Comparison of ENCODE assay signal across 34 mouse cellular contexts in the genomic region with DNA sequence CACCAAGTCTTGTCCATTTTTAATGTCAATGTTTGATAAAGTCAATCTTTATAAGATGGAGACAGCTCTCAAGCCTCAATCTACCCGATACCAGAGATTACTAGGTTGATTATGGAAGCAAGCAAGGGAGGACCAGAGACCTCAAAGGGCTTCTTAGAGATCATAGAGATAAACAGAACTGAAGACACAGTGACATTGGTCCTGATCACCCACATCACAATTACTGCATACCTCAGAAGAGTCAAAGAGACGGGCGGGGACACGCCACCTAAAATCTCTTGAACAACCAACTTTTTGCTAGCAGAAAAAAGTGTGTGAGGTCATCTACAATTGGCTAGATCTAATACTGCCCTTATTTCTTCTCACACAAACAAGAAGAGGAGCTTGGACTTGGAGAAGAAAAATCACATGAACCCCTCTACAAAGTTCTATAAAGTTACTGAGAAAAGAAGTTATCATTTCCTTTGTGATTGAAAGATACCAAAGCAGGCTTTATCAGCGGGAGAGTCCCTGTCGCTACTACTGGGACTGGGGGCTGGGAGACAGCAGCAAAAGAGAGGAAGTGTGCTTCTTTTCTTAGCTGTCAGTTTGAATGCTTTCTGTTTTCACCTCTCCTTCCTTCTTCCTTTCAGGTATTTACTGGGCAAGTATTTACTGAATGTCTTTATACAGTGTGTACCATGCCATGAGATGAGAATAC. TPM values are rescaled to one million over a fixed set of nuclear protein-coding genes. Genes with fewer than 3 reads are reported as not detected.
DNase-seq lines count a peak whose midpoint lies in the region; ATAC-seq lines count a peak whose summit lies in the region.
"Had no signal": no experiment of that assay in that cellular context is flagged by ENCODE, and none has a peak within 500 bp of the region (broad histone marks: within the 10 kb centered on the region; RNA-seq: fewer than 3 reads in every experiment).

No protein-coding gene starts in this region.

- H3K27me3 ChIP-seq in forebrain, embryonic 14.5 days (replicated peaks; ENCODE audit: control insufficient read depth, insufficient read depth, low read length), result no peaks in the 10 kb centered on the region
- H3K27me3 ChIP-seq in liver, embryonic 11.5 days (replicated peaks; ENCODE audit: control insufficient read depth, insufficient read depth, low read length), result no peaks in the 10 kb centered on the region
- H3K27me3 ChIP-seq: embryonic facial prominence, embryonic 15.5 days; forebrain, embryonic 12.5 days; heart, embryonic 15.5 days; limb, embryonic 13.5 days; liver, embryonic 12.5 days; stomach, embryonic 15.5 days had no signal

- no peak overlapping the region for H3K4me2 ChIP-seq in forebrain, embryonic 14.5 days (ENCODE audit: low read length)
- H3K4me2 ChIP-seq in liver, embryonic 11.5 days, result no peak overlapping the region
- H3K4me2 ChIP-seq: embryonic facial prominence, embryonic 15.5 days; forebrain, embryonic 12.5 days; heart, embryonic 15.5 days; limb, embryonic 13.5 days; liver, embryonic 12.5 days; stomach, embryonic 15.5 days had no signal

- no peaks in the 10 kb centered on the region for H3K9me3 ChIP-seq in forebrain, embryonic 14.5 days (replicated peaks; ENCODE audit: control insufficient read depth, low read length)
- no peaks in the 10 kb centered on the region for H3K9me3 ChIP-seq in liver, embryonic 11.5 days (ENCODE audit: control insufficient read depth, low read length)
- H3K9me3 ChIP-seq: embryonic facial prominence, embryonic 10.5 days; embryonic facial prominence, embryonic 15.5 days; forebrain, embryonic 12.5 days; heart, embryonic 10.5 days; heart, embryonic 15.5 days; limb, embryonic 13.5 days; liver, embryonic 12.5 days; stomach, embryonic 15.5 days had no signal

- DNase-seq in spleen, postnatal 36 days (ENCODE audit: low spot score in 2 of 2), result peak; percentile 46 to 48
- DNase-seq in spleen, postnatal 4 days (ENCODE audit: low spot score in 2 of 2), result no peak
- peak; percentile 63 for DNase-seq in CD4-positive, CD25-positive, alpha-beta regulatory T cell, adult 2 months (ENCODE audit: low read depth, low spot score)
- DNase-seq in T-cell, adult 2 months (ENCODE audit: low spot score), result peak; percentile 29
- peak; percentile 60 for DNase-seq in naive thymus-derived CD4-positive, alpha-beta T cell, adult 2 months (ENCODE audit: low read depth)
- no peak for DNase-seq in left cerebral cortex, adult 18-20 months (ENCODE audit: low spot score in 2 of 2)
- no peak for DNase-seq in forebrain, embryonic 14.5 days (ENCODE audit: low spot score)
- no peak for DNase-seq in liver, embryonic 11.5 days (ENCODE audit: low spot score)
- DNase-seq: adrenal gland, postnatal 10 days; cerebellum, adult 8-10 months; cerebellum, postnatal 25 days; gastrocnemius, postnatal 14 days; heart, adult 11 months; kidney, adult 9 months; kidney, postnatal 10 days; layer of hippocampus, adult 9-11 months; liver, postnatal 0 days; midbrain, embryonic 14.5 days; right cerebral cortex, postnatal 25 days; spleen, adult 18-20 months; thymus, postnatal 4 days had no signal

- no peak overlapping the region for H3K9ac ChIP-seq in forebrain, embryonic 14.5 days (ENCODE audit: low read length)
- no peak overlapping the region for H3K9ac ChIP-seq in liver, embryonic 11.5 days (ENCODE audit: low read depth, low read length)
- H3K9ac ChIP-seq: embryonic facial prominence, embryonic 15.5 days; forebrain, embryonic 12.5 days; heart, embryonic 15.5 days; limb, embryonic 13.5 days; liver, embryonic 12.5 days; liver, postnatal 0 days; stomach, embryonic 15.5 days had no signal

- H3K27ac ChIP-seq in forebrain, embryonic 14.5 days (ENCODE audit: low read depth, low read length), result no peak overlapping the region
- no peak overlapping the region for H3K27ac ChIP-seq in liver, embryonic 11.5 days (ENCODE audit: low read depth, low read length)
- H3K27ac ChIP-seq: embryonic facial prominence, embryonic 10.5 days; embryonic facial prominence, embryonic 15.5 days; forebrain, embryonic 12.5 days; heart, embryonic 10.5 days; heart, embryonic 15.5 days; limb, embryonic 13.5 days; liver, embryonic 12.5 days; macrophage; stomach, embryonic 15.5 days had no signal

- no peak overlapping the region for H3K4me3 ChIP-seq in forebrain, embryonic 14.5 days (ENCODE audit: low read depth, low read length)
- H3K4me3 ChIP-seq in liver, embryonic 11.5 days (ENCODE audit: low read depth, low read length), result no peak overlapping the region
- H3K4me3 ChIP-seq: embryonic facial prominence, embryonic 10.5 days; embryonic facial prominence, embryonic 15.5 days; forebrain, embryonic 12.5 days; heart, embryonic 10.5 days; heart, embryonic 15.5 days; limb, embryonic 13.5 days; liver, embryonic 12.5 days; stomach, embryonic 15.5 days had no signal

- H3K36me3 ChIP-seq in forebrain, embryonic 14.5 days (ENCODE audit: control insufficient read depth, insufficient read depth, low read length), result no peaks in the 10 kb centered on the region
- H3K36me3 ChIP-seq in liver, embryonic 11.5 days (ENCODE audit: control insufficient read depth, insufficient read depth, low read length), result no peaks in the 10 kb centered on the region
- H3K36me3 ChIP-seq: embryonic facial prominence, embryonic 10.5 days; embryonic facial prominence, embryonic 15.5 days; forebrain, embryonic 12.5 days; heart, embryonic 10.5 days; heart, embryonic 15.5 days; limb, embryonic 13.5 days; liver, embryonic 12.5 days; stomach, embryonic 15.5 days had no signal

- 93% methylated on average over 6 of the region's 6 CpGs for WGBS in forebrain, embryonic 14.5 days
- WGBS in liver, embryonic 11.5 days, result 60% methylated on average over 6 of the region's 6 CpGs

- no peaks in the 10 kb centered on the region for H3K4me1 ChIP-seq in forebrain, embryonic 14.5 days (ENCODE audit: control insufficient read depth, insufficient read depth, low read length)
- no peaks in the 10 kb centered on the region for H3K4me1 ChIP-seq in liver, embryonic 11.5 days (replicated peaks; ENCODE audit: control insufficient read depth, insufficient read depth, low read length)
- H3K4me1 ChIP-seq: embryonic facial prominence, embryonic 15.5 days; forebrain, embryonic 12.5 days; limb, embryonic 13.5 days; stomach, embryonic 15.5 days had no signal

- ATAC-seq in forebrain, embryonic 14.5 days, result no peak
- no peak for ATAC-seq in liver, embryonic 11.5 days (replicated peaks; ENCODE audit: low FRiP score)
- ATAC-seq: hindbrain, embryonic 16.5 days; intestine, postnatal 0 days; liver, embryonic 12.5 days; liver, postnatal 0 days; lung, postnatal 0 days had no signal

RNA-seq across cellular contexts. Expression of a gene that starts 28.2 kb away (rescaled TPM):
- total RNA-seq in left cerebral cortex, adult 18-20 months (2021), result 1 to 10 TPM; 2.9 to 5.3 TPM
- polyA plus RNA-seq in forebrain, embryonic 14.5 days (2014; fragmentation: Nextera tagmentation; extraction: Ambion mirVana), result 0.13 TPM in 1 of 2 replicates, not detected in the other
- polyA plus RNA-seq in liver, embryonic 11.5 days (2014; fragmentation: Nextera tagmentation; extraction: Ambion mirVana), result 0.44 and 0.51 TPM in 2 replicates
- polyA plus RNA-seq: midbrain, embryonic 14.5 days; neural tube, embryonic 11.5 days had no signal

Comparison
In these comparisons a context has a peak if more than half of its experiments do, and no peak if none do; other contexts are left out.
1. DNase-seq: peak in spleen, postnatal 36 days (2 of 2), CD4-positive, CD25-positive, alpha-beta regulatory T cell, adult 2 months (single experiment), T-cell, adult 2 months (single experiment) and naive thymus-derived CD4-positive, alpha-beta T cell, adult 2 months (single experiment); none in spleen, postnatal 4 days (0 of 2), left cerebral cortex, adult 18-20 months (0 of 2), forebrain, embryonic 14.5 days (single experiment) and liver, embryonic 11.5 days (single experiment).